Mouse (Mus musculus): ENCODE measurements around the gene Plcl2.

DNA sequence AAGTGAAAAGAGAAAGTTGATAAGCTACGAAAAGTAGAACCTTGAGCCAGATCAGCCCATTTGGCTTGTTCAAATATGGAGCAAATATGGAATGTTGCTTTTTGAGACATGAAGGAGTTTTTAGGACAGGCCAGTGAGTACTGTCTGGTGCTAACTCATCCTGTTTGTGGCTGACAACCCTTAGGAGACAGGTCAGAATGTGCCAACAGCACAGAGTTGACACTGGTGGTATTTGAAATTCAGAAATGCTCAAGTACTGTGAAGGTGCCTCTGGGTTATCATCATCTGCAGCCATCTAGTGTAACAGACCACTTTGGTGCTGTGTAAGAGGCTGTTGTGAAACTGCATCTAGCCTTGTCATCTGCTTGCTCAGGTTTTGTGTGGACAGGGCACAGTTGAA lies 1.5 kb downstream of the Plcl2 start:
- TF ChIP-seq POLR2A (IDR thresholded peaks at IDR 0.05; ENCODE audit: control insufficient read depth, extremely low read depth, insufficient read depth, low read length, poor library complexity) (no peak), CTCF (IDR thresholded peaks at IDR 0.05; ENCODE audit: borderline replicate concordance, control insufficient read depth, extremely low read depth, insufficient read depth, low read length, poor library complexity) (no peak)
